Mouse (Mus musculus) midbrain, embryonic 16.5 days (tissue): ENCODE results near the gene Cyp17a1. TPM values are rescaled to one million over a fixed set of nuclear protein-coding genes. Genes with fewer than 3 reads are reported as not detected.

Experiments used
- ATAC-seq: fragments of 200-750 bp; cut with Nextera tagmentation; 2 replicates; pipeline ENCODE4 v1.8.0; 2017; ENCODE audit warnings: moderate TSS enrichment
- H3K27ac ChIP-seq: fragments of 300-500 bp; sonication (generic); 2 replicates; pipeline ENCODE4 v1.5.1; 2014; ENCODE audit warnings: mild to moderate bottlenecking, low read length, mixed read lengths
- H3K27me3 ChIP-seq: fragments of 300-500 bp; sonication (generic); 2 replicates; pipeline ENCODE4 v1.6.1; 2014; ENCODE audit warnings: low read depth, low read length, mixed read lengths; ENCODE audit not compliant: control insufficient read depth, insufficient read depth
- H3K36me3 ChIP-seq: fragments of 300-500 bp; sonication (generic); 2 replicates; pipeline ENCODE4 v1.6.1; 2014; ENCODE audit warnings: mild to moderate bottlenecking, low read length, moderate library complexity, mixed read lengths; ENCODE audit not compliant: control insufficient read depth, insufficient read depth
- H3K4me1 ChIP-seq: fragments of 300-500 bp; sonication (generic); 2 replicates; pipeline ENCODE4 v1.6.1; 2014; ENCODE audit warnings: mild to moderate bottlenecking, low read length, mixed read lengths; ENCODE audit not compliant: control insufficient read depth, insufficient read depth
- H3K4me2 ChIP-seq: fragments of 300-500 bp; sonication (generic); 2 replicates; pipeline ENCODE4 v1.6.1; 2014; ENCODE audit warnings: mild to moderate bottlenecking, low read length, mixed read lengths
- H3K4me3 ChIP-seq: fragments of 300-500 bp; sonication (generic); 2 replicates; pipeline ENCODE4 v1.5.1; 2014; ENCODE audit warnings: low read depth, mild to moderate bottlenecking, low read length, moderate library complexity, mixed read lengths
- H3K9ac ChIP-seq: fragments of 300-500 bp; sonication (generic); 2 replicates; pipeline ENCODE4 v1.6.1; 2014; ENCODE audit warnings: low read depth, low read length, mixed read lengths
- H3K9me3 ChIP-seq: fragments of 300-500 bp; sonication (generic); replicated peaks from 2 replicates; pipeline ENCODE4 v1.6.1; 2014; ENCODE audit warnings: mild to moderate bottlenecking, low read length, mixed read lengths; ENCODE audit not compliant: control insufficient read depth, poor library complexity, severe bottlenecking
- WGBS: fragments of 180-500 bp; shearing (Covaris S2); extraction: QIAGEN DNeasy Blood & Tissue Kit; methylation state at CpG from one replicate; pipeline ENCODE4 v1.1.7; 2014; 5-methylcytosine and 5-hydroxymethylcytosine counted together
- polyA plus RNA-seq: library from polyadenylated mRNA; unstranded; fragments of >200 nt; fragmentation: Nextera tagmentation; extraction: Ambion mirVana; gene quantifications from 2 replicates; pipeline ENCODE4 v1.2.1, GENCODE M21; 2015

Cyp17a1 gene
- polyA plus RNA-seq, 1 experiment from 2014 or later = not detected

GRCm38 (mm10) chr19:46662784-46663183 lies 10.2 kb downstream of the Cyp17a1 start:
- Histone ChIP-seq H3K9me3 (no peaks in the 10 kb centered on the region), H3K4me1 (peaks cover 3% of the 10 kb centered on the region; the same call in 1 of the 2 replicates), H3K27ac (no peak overlapping the region), H3K4me2 (no peak overlapping the region), H3K27me3 (no peaks in the 10 kb centered on the region), H3K4me3 (no peak overlapping the region), H3K36me3 (no peaks in the 10 kb centered on the region), H3K9ac (no peak overlapping the region)
- WGBS = 83% methylated on average over 6 of the region's 6 CpGs
- no peak for ATAC-seq

DNA sequence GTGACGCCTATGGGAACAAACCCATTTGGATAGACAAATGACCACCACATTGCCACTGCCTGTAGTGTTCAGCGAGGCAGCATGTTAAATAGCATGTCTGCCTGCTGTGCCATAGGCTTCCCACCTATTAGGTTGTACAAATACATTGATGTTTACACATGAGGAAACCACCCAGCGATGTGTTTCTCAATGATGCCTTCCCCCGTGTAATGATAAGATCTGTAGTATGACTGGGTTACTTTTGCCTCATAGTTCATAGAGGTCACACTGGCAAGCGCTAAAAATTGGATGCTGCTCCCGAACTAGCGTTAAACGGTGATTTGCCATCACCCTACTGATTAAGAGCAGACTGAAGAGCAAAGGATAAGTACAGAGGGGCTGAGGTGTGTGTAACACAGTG lies 10.8 kb downstream of the Cyp17a1 start:
- ATAC-seq = no peak
- Histone ChIP-seq H3K4me1 (peaks cover 3% of the 10 kb centered on the region; the same call in 1 of the 2 replicates), H3K4me2 (no peak overlapping the region), H3K27me3 (no peaks in the 10 kb centered on the region), H3K9me3 (no peaks in the 10 kb centered on the region), H3K27ac (no peak overlapping the region), H3K36me3 (no peaks in the 10 kb centered on the region), H3K4me3 (no peak overlapping the region), H3K9ac (no peak overlapping the region)
- 87% methylated on average over 8 of the region's 8 CpGs for WGBS

- no peak for ATAC-seq
- no peaks in the 10 kb centered on the region for H3K9me3 ChIP-seq
- 67% methylated on average over 4 of the region's 4 CpGs for WGBS
Measured at GRCm38 (mm10) chr19:46661511-46661910, 11.5 kb downstream of the Cyp17a1 start.

GRCm38 (mm10) chr19:46658851-46659250 lies 14.1 kb downstream of the Cyp17a1 start:
- Histone ChIP-seq H3K9me3 (no peaks in the 10 kb centered on the region), H3K4me2 (no peak overlapping the region), H3K36me3 (peaks cover 19% of the 10 kb centered on the region), H3K27me3 (no peaks in the 10 kb centered on the region), H3K9ac (no peak overlapping the region), H3K27ac (no peak overlapping the region), H3K4me3 (no peak overlapping the region), H3K4me1 (no peaks in the 10 kb centered on the region)
- ATAC-seq = no peak
- WGBS = 88% methylated on average over 9 of the region's 9 CpGs

More at GRCm38 (mm10) chr19:46661511-46661910, 11.5 kb downstream of the Cyp17a1 start:
- no peak overlapping the region for H3K9ac ChIP-seq
- no peak overlapping the region for H3K4me3 ChIP-seq
- H3K4me1 ChIP-seq = peaks cover 3% of the 10 kb centered on the region; the same call in 1 of the 2 replicates
- H3K27ac ChIP-seq = no peak overlapping the region
- 0 out of 2 replicates have a peak, but pooled peaks cover 4% of the 10 kb centered on the region for H3K36me3 ChIP-seq
- no peak overlapping the region for H3K4me2 ChIP-seq
- no peaks in the 10 kb centered on the region for H3K27me3 ChIP-seq

DNA sequence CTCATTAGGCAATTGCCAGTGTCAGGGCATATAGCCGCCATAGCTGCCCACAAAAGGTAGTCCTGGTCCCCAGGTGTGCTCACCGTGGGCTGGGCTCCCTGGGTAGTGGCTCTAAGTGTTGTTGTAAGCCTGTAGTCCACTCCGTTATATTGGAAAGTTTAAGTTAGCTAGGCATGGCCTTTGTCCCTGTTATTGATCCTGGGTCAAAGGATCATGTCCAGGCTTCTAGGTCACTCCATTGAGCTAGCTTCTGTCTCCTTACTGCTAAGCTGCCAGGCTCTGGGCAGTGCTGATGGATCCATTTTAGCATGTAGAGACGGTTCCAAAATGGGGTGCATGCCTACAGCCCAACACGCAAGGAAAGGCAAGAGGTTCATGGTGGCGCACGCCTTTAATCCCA lies 14.6 kb downstream of the Cyp17a1 start:
- no peaks in the 10 kb centered on the region for H3K4me1 ChIP-seq

GRCm38 (mm10) chr19:46657339-46658020 lies 15.5 kb downstream of the Cyp17a1 start:
- no peaks in the 10 kb centered on the region for H3K27me3 ChIP-seq
- H3K36me3 ChIP-seq = peaks cover 23% of the 10 kb centered on the region
- H3K27ac ChIP-seq = no peak overlapping the region
- no peak overlapping the region for H3K4me2 ChIP-seq
- H3K9ac ChIP-seq = no peak overlapping the region
- no peak for ATAC-seq
- H3K4me1 ChIP-seq = no peaks in the 10 kb centered on the region
- WGBS = 96% methylated on average over 3 of the region's 3 CpGs
- no peaks in the 10 kb centered on the region for H3K9me3 ChIP-seq
- no peak overlapping the region for H3K4me3 ChIP-seq

More for the DNA sequence above, 14.6 kb downstream of the Cyp17a1 start:
- no peaks in the 10 kb centered on the region for H3K27me3 ChIP-seq
- H3K9ac ChIP-seq = no peak overlapping the region
- peaks cover 21% of the 10 kb centered on the region for H3K36me3 ChIP-seq
- no peaks in the 10 kb centered on the region for H3K9me3 ChIP-seq
- no peak overlapping the region for H3K4me2 ChIP-seq
- ATAC-seq = no peak
- WGBS = 96% methylated on average over 7 of the region's 7 CpGs
- no peak overlapping the region for H3K27ac ChIP-seq
- H3K4me3 ChIP-seq = no peak overlapping the region

DNA sequence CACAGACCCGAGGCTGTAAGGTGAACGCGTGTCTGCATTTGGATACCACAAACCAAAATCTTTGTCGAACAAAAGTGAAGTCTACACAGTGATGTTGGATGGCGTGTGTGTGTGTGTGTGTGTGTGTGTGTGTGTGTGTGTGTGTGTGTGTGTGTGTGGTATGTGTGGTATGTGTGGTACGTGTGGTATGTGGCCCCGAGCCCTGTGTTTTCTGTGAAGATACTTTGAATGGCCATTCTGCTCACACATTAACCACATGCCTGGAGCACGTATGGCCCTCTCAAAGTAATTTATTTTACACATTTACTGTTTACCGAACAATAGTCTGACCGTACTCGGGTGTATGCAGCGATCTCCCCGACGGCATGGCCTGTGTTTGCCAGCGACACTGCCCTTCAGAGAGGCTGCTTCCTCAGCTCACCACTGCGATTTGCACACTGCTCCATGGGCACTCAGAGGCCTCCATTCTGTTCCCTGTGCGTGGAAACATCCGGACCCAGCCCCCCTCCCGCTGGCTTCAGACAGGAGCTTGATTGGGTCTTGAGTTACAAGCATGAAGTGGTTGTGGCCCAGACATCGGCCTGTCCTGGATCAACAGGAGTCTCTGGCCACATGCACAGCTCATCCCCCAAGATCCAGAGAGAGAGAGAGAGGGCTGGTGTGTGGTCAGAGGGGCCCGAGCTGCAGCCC lies 16.7 kb downstream of the Cyp17a1 start:
- Histone ChIP-seq H3K36me3 (peaks cover 23% of the 10 kb centered on the region), H3K4me1 (no peaks in the 10 kb centered on the region), H3K4me3 (no peak overlapping the region), H3K9ac (no peak overlapping the region), H3K4me2 (no peak overlapping the region), H3K27me3 (no peaks in the 10 kb centered on the region), H3K27ac (no peak overlapping the region), H3K9me3 (no peaks in the 10 kb centered on the region)
- no peak for ATAC-seq
- WGBS = 95% methylated on average over 21 of the region's 21 CpGs

- 93% methylated on average over 10 of the region's 10 CpGs for WGBS
- Histone ChIP-seq H3K27ac (no peak overlapping the region), H3K4me1 (no peaks in the 10 kb centered on the region), H3K27me3 (no peaks in the 10 kb centered on the region), H3K36me3 (peaks cover 23% of the 10 kb centered on the region), H3K4me2 (no peak overlapping the region), H3K9me3 (no peaks in the 10 kb centered on the region), H3K9ac (no peak overlapping the region), H3K4me3 (no peak overlapping the region)
- no peak for ATAC-seq
Measured at GRCm38 (mm10) chr19:46655626-46656025, 17.3 kb downstream of the Cyp17a1 start.

- no peak overlapping the region for H3K9ac ChIP-seq
- 93% methylated on average over 14 of the region's 14 CpGs for WGBS
- H3K4me3 ChIP-seq = no peak overlapping the region
- no peaks in the 10 kb centered on the region for H3K27me3 ChIP-seq
- ATAC-seq = no peak
- H3K4me2 ChIP-seq = no peak overlapping the region
- no peaks in the 10 kb centered on the region for H3K4me1 ChIP-seq
- no peaks in the 10 kb centered on the region for H3K9me3 ChIP-seq
- no peak overlapping the region for H3K27ac ChIP-seq
- H3K36me3 ChIP-seq = peaks cover 23% of the 10 kb centered on the region
Measured at GRCm38 (mm10) chr19:46653616-46654235, 19.2 kb downstream of the Cyp17a1 start.
